Mouse (Mus musculus): ENCODE measurements around the gene Nfic.

Gene Nfic

GRCm38 (mm10) chr10:81485060-81485449 is 29.6 kb upstream of the Nfic start:
- DNase-seq: peak; percentile 68

DNA sequence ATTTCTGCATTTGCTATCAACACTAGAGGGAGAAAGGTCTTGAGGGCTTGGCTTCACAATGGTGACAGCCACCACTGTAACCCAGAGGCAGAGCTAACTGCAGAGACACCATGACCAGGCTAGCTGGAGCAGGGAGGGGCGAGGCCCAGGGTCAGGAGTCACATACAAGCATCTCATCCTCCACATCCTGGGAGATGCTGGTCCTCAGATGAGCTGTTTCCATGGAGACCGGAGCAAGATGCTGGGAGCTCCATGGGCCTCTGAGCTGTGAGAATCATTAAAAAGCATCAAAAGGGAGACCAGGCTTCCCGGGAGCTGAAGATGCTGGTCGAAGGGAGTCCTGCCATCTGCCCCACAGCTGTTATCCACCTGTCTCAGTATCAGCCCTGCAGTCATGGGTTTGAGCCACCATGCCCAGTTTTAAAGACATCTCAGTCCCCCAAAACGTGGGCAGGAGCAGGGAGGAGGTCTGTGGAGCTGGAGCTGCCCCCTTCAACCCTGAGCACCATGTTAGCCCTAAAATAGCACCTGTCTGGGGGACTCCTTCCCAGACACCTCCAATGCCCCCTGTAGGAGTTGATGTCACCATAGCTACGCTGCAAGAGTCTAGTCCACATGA is 29.1 kb upstream of the Nfic start:
- DNase-seq: peak; percentile 17

GRCm38 (mm10) chr10:81483983-81484382 is 28.5 kb upstream of the Nfic start:
- peak; percentile 73 for DNase-seq

GRCm38 (mm10) chr10:81482533-81482889 is 27.1 kb upstream of the Nfic start, which contains the start of gene Celf5:
TSS of gene Celf5 (minus strand) at chr10:81482709.
- DNase-seq: peak; percentile 80

DNA sequence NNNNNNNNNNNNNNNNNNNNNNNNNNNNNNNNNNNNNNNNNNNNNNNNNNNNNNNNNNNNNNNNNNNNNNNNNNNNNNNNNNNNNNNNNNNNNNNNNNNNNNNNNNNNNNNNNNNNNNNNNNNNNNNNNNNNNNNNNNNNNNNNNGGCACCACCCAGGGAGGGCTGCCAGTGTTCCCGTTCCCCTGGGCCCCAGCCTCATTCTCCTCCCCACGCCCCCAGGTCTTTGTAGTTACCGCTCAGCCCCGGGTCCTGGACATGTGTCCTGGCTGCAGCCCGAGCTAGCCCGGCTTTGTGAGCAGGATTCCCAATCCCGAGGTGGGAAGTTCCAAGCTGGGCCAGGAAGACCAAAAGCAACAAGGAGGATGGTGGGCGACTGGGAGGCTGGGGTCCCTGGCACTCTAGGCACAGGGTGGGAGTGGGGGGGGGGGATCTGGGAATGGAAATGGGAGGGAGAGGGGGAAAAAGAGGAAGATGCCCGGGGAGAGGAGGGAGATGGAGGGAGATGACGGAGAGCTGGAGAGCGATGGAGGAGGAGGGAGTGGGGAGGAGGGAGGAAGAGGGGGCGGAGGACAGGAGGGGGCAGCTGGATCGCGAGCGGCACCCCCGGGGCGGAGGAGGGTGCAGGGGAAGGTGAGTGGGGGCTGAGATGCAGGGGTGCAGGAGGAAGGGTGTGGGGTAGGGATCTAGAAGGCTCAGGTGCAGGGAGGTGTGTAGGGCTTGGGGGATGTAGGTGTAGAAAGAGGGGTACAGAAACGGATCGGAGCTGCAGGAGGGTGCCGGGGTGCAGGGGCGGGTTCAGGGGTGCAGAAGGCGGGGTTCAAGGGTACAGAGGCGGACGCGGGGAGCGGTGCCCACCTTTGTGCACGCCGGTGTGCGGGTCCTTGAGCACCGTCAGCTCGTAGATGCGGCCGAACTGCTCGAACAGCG is 26.4 kb upstream of the Nfic start:
- peak; percentile 18 for DNase-seq

GRCm38 (mm10) chr10:81474461-81474860 is 19.0 kb upstream of the Nfic start:
- DNase-seq: no peak

GRCm38 (mm10) chr10:81473003-81473451 is 17.6 kb upstream of the Nfic start:
- peak; percentile 72 for DNase-seq

- DNase-seq: no peak
Measured at GRCm38 (mm10) chr10:81472403-81473002, 17.1 kb upstream of the Nfic start.

- peak; percentile 73 for DNase-seq
Measured at GRCm38 (mm10) chr10:81470454-81470853, 15.0 kb upstream of the Nfic start.

DNA sequence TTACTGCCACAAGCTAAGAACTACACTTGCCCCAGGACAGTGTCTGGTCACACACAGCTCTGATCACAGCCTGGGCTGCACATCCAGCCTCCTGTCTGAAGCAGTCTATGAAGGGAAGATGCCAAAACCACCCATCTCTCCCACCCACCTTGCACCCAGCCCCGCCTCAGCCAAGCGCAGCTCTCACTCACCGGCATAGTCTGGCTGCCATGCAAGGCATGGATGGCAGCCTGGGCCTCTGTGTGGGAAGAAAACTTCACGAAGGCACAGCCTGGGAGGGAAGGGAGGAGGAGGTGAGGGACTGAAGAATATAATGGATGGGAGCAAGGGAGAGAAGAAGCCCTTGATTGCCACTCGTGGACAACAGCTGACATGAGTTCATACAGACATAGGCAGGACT is 13.8 kb upstream of the Nfic start:
- no peak for DNase-seq

DNA sequence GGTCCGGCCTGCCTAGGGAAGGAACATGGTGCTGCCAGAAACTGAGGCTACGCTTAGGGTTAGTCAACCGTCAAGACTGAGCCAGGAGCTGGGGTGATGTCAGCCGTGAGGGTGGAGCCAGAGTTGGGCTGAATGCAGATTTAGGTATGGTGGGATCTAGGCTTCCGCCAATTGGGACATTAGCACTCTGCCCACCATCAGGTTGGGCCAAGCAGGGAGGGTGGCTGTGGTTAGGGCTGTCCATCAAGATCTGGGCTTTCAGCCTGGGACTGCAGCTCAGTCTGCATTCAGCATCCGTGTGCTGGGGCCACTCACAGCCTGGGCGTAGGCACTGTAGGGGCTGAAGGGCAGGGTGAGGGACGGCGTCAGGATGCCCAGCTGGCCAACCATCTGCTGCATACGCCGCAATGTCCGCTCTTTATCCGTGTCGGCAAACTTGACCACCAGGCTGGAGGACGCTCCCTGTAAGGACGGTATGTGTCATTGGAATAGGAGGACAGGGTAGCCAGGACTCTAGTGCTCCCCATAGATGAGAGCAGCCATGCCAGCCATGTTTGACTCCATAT is 12.3 kb upstream of the Nfic start:
- DNase-seq: no peak

- peak; percentile 11 for DNase-seq
Measured at GRCm38 (mm10) chr10:81466881-81467280, 11.4 kb upstream of the Nfic start.

- peak; percentile 7 for DNase-seq
Measured at GRCm38 (mm10) chr10:81466066-81466465, 10.6 kb upstream of the Nfic start.

DNA sequence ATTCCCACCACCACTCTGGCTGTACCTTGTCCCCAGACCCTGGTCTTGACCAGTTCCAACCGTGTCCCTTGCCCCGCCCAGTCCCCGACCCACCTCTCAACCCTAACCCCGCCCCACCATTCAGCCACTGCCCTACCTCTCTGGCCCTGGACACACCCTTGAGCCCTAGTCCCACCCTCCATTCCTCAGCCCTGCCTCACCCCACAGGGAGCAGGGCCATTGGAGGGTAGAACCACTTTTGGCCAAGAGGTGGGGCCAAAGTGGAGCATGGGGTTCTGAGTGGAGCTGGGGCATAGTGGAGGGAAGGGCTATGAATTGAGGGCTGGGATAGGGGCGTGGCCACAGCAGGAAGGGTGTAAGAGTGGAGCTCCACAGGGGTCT is 9.8 kb upstream of the Nfic start:
- DNase-seq: peak; percentile 15

GRCm38 (mm10) chr10:81464405-81465264 is 9.2 kb upstream of the Nfic start:
- peak; percentile 58 for DNase-seq

DNA sequence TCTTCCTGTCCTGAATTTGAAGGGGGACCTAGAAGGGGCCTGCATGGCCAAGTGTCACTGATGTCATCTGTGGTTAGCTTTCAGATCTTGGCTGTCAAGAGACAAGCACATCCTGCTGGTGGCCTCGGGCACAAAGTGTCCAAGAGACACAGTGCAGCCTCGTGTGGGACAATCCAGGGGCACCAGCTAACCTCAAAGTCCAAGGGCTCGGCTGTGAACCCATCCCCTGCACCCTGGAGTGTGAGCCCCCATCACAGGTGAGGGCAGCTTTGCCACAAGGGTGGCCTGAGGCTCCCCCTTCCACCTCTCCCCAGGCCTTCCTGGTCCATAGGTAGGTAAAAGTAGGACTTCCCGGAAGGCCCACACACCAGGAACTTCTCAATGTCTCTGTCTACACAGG is 8.1 kb upstream of the Nfic start:
- peak; percentile 6 for DNase-seq

- no peak for DNase-seq
Measured at GRCm38 (mm10) chr10:81462917-81463316, 7.5 kb upstream of the Nfic start.

- peak; percentile 23 for DNase-seq
Measured at GRCm38 (mm10) chr10:81462415-81462804, 7.0 kb upstream of the Nfic start.

- DNase-seq: peak; percentile 17
Measured at GRCm38 (mm10) chr10:81461673-81462414, 6.4 kb upstream of the Nfic start.

GRCm38 (mm10) chr10:81460951-81461350 is 5.5 kb upstream of the Nfic start:
- DNase-seq: peak; percentile 4

DNA sequence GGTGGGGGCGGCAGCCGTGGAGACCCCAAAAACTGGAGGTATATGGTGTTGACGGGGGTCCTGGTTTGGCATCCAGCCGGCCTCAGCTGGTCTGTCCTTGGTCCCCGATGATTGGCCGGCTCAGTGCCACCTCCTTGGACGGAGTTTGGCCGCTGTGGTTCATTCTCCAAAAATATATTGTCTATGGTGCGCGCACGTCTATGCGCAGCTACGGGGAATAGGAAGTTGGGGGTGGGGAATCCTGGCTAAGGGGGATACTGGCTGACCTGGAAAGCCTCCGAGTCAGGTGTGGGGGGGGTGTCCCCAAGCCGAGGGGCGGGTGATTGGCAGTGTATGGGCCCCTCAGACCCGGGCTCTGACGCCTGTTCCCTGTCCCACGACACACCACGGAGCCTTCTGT is 5.0 kb upstream of the Nfic start:
- DNase-seq: peak; percentile 6

GRCm38 (mm10) chr10:81459399-81459798 is 4.0 kb upstream of the Nfic start:
- DNase-seq: peak; percentile 4
